Mouse (Mus musculus) forebrain, embryonic 10.5 days (tissue): ENCODE data around the gene Cfap69. TPM values are rescaled to one million over a fixed set of nuclear protein-coding genes. Genes with fewer than 3 reads are reported as not detected.

Experiments
- DNase-seq: peaks from one replicate; pipeline ENCODE4 v3.0.0-alpha.2; 2017; ENCODE audit warnings: low spot score; ENCODE audit errors: extremely low spot score
- H3K27ac ChIP-seq: fragments of 300-500 bp; sonication (generic); 2 replicates; pipeline ENCODE4 v1.5.1; 2016; ENCODE audit warnings: mild to moderate bottlenecking
- H3K27me3 ChIP-seq: fragments of 300-500 bp; sonication (generic); 2 replicates; pipeline ENCODE4 v1.6.1; 2016; ENCODE audit warnings: mild to moderate bottlenecking; ENCODE audit not compliant: poor library complexity, severe bottlenecking
- H3K36me3 ChIP-seq: fragments of 300-500 bp; sonication (generic); replicated peaks from 2 replicates; pipeline ENCODE4 v1.6.1; 2016; ENCODE audit warnings: mild to moderate bottlenecking, moderate library complexity
- H3K4me1 ChIP-seq: fragments of 300-500 bp; sonication (generic); 2 replicates; pipeline ENCODE4 v1.6.1; 2016
- H3K4me3 ChIP-seq: fragments of 300-500 bp; sonication (generic); 2 replicates; pipeline ENCODE4 v1.5.1; 2016; ENCODE audit warnings: mild to moderate bottlenecking, moderate library complexity
- H3K9me3 ChIP-seq: fragments of 300-500 bp; sonication (generic); 2 replicates; pipeline ENCODE4 v1.6.1; 2016; ENCODE audit warnings: mild to moderate bottlenecking, moderate library complexity
- WGBS: fragments of 180-500 bp; shearing (Covaris S2); methylation state at CpG from one replicate; pipeline ENCODE4 v1.1.7; 2016; 5-methylcytosine and 5-hydroxymethylcytosine counted together
- polyA plus RNA-seq: library from polyadenylated mRNA; unstranded; fragments of >200 nt; fragmentation: Nextera tagmentation; extraction: Ambion mirVana; gene quantifications from 2 replicates; pipeline ENCODE4 v1.2.1, GENCODE M21; 2016

Gene Cfap69
- polyA plus RNA-seq, 1 experiment from 2014 or later = 3.8 TPM

DNA sequence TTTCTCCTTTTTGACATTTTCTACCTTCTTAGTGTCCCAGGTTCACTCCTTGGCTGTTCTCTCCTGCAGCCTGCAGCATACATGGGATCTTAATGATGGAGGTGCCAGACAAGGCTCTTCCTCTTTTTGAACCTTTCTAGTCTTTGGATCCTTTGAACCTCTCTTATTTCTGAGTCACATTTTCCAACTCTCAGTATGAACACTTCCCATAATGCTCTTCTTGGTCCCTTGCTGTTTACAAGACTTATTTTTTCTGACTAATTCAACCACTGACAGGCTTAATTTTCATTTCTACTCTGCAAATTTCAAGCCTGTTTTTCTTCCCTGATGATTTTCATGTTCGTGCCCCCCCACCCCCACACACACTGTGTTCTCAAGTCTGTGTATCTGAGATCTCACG is 25.5 kb downstream of the Cfap69 start:
- no peaks in the 10 kb centered on the region for H3K4me1 ChIP-seq
- H3K4me3 ChIP-seq = no peak overlapping the region
- H3K36me3 ChIP-seq = no peaks in the 10 kb centered on the region
- no peaks in the 10 kb centered on the region for H3K9me3 ChIP-seq
- 58% methylated on average over 2 of the region's 2 CpGs for WGBS
- DNase-seq = no peak
- no peaks in the 10 kb centered on the region for H3K27me3 ChIP-seq
- H3K27ac ChIP-seq = no peak overlapping the region

DNA sequence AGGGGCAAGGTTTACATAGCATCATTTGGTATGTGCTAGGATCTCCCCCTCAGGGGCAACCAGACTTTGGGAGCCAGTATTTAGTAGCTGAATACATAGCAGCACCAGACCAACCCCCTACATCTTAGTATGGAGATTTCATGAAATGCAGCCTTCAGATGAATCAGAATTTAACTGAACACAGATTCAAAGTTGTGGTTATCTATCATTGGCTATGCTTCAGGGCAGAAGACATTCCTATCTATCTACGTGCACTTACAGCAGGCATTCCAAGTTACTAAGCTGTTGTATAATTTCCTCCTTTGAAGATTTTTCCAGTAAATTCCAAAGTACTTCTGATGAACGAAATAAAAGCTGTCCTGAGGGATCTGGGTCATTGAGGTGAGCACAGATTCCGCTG is 38.5 kb downstream of the Cfap69 start:
- H3K4me1 ChIP-seq = no peaks in the 10 kb centered on the region
- DNase-seq = no peak
- H3K27ac ChIP-seq = no peak overlapping the region
- no peak overlapping the region for H3K4me3 ChIP-seq
- H3K27me3 ChIP-seq = no peaks in the 10 kb centered on the region
- H3K36me3 ChIP-seq = no peaks in the 10 kb centered on the region
- H3K9me3 ChIP-seq = no peaks in the 10 kb centered on the region
- 87% methylated on average over 3 of the region's 3 CpGs for WGBS

DNA sequence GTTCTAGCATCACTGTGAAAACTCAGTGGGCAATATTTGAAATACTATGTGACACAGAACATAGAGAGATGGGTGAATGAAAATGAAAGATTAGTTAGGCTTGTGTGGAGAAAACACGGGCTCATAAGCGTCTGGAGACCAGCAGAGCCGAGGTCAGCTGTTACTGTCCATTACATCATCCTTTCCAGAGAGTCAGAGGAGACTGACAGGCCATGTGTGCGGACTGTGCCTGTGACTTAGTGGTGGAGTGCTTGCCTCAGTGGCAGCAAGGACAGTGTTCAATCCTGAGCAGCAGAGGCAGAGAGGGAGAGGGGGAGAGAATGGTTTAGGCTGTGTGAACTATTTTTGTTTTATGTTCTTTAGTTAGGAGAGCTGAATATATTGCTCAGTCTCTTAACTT is 45.7 kb downstream of the Cfap69 start:
- no peaks in the 10 kb centered on the region for H3K27me3 ChIP-seq
- WGBS = 76% methylated on average over 4 of the region's 4 CpGs
- no peaks in the 10 kb centered on the region for H3K9me3 ChIP-seq
- no peak overlapping the region for H3K4me3 ChIP-seq
- DNase-seq = no peak
- no peak overlapping the region for H3K27ac ChIP-seq
- H3K4me1 ChIP-seq = 0 out of 2 replicates have a peak, but pooled peaks cover 7% of the 10 kb centered on the region
- H3K36me3 ChIP-seq = no peaks in the 10 kb centered on the region

DNA sequence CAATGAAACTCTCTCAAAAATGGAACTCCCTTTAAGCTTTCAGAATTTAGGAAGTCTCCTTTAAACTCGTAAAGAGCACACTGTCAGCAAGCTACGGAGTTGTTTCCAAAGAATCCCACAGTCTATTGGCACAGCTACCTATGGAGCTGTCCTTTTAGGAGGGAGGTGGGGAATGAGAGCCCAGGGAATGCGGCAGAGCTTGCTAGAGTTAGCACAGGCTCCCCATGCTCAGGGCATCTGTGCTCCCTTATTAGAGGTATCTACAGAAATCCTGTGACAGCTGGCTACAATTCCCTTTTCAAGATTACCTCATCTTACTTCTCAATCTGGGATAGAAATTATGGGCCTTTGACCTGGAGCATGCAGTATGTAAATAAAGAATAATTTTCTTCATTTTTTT is 53.5 kb downstream of the Cfap69 start:
- H3K9me3 ChIP-seq = no peaks in the 10 kb centered on the region
- H3K4me3 ChIP-seq = no peak overlapping the region
- DNase-seq = no peak
- H3K4me1 ChIP-seq = no peaks in the 10 kb centered on the region
- H3K27ac ChIP-seq = no peak overlapping the region
- H3K27me3 ChIP-seq = no peaks in the 10 kb centered on the region
- H3K36me3 ChIP-seq = no peaks in the 10 kb centered on the region
- 61% methylated on average over 3 of the region's 3 CpGs for WGBS

DNA sequence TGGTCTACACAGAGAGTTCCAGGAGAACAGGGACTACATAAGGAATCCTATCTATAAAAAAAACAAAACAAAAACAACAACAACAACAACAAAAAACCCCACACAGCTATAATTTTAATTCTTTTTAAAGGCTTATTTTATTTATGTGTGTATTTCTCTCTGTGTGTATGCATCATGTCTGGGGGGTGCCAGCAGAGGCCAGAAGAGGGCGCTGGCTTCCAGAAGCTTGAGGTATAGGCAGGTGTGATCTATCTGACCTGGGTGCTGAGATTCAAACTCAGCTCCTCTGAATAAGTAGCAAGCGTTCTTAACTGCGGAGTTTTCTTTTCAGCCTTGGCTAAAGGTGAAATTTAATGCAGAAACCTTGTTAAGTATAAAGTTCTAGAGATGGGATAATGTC is 76.4 kb downstream of the Cfap69 start:
- no peaks in the 10 kb centered on the region for H3K36me3 ChIP-seq
- H3K4me1 ChIP-seq = no peaks in the 10 kb centered on the region
- H3K27ac ChIP-seq = no peak overlapping the region
- DNase-seq = no peak
- no peaks in the 10 kb centered on the region for H3K27me3 ChIP-seq
- WGBS = 87% methylated on average over 3 of the region's 3 CpGs
- H3K9me3 ChIP-seq = no peaks in the 10 kb centered on the region
- H3K4me3 ChIP-seq = no peak overlapping the region

DNA sequence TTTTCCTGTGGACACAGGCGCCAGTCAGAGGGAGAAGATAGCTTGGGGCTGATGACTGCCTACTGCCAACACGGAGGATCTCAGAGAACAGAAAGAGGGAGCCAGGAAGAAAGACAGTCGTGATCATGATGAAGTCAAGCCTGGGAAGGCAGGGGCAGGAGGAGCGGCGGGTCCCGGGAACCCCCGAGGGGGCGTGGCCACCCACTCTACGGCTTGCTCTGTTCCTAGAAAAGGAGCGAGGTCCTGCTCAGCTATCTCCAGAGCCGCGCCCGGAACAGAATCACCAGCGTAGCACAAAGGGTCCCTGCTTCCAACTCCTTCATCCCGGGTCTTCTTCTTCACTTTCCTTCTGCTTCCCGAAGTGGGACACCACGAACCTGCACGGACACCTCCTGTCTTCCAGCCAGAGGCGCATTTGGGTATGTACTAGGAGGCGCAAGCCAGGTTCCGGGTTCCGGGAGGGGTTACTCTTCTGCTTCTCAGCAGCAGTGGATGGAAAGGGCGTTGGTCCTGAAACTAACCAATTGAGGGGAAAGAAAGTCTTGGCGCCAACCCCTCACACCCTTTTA is 90.2 kb downstream of the Cfap69 start, which contains the start of gene Gm8773:
Gene Gm8773, plus strand, starts transcription at position 51 of the 569 bp plus-strand sequence.
- Histone ChIP-seq H3K27ac (peak within 1 kb of the TSS; percentile 72), H3K4me1 (peaks cover 8% of the 10 kb centered on the region; the same call in 1 of the 2 replicates), H3K9me3 (no peaks in the 10 kb centered on the region), H3K36me3 (no peaks in the 10 kb centered on the region), H3K27me3 (peaks cover 30% of the 10 kb centered on the region), H3K4me3 (peak within 1 kb of the TSS; percentile 63)
- WGBS = 2% methylated on average over 24 of the region's 24 CpGs
- DNase-seq = peak; percentile 51

DNA sequence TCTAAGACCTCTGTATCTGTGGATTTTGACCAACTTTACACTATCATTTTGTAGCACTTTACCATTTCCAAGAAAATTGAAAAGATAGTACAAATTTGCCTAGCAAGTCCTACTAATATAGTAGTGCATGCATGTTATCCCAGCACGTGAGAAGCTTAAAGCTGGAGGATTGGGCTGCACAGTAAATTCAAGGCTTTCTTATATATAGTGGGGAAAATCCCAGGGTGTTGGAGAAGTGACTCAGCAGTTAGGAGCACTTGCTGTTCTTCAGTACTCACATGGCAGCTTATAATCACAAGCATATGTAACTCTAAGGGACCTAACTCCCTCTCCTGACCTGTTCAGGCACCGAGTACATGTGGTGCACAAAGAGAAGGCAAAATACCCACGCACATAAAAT is 101.6 kb downstream of the Cfap69 start:
- DNase-seq = no peak
- Histone ChIP-seq H3K27ac (no peak overlapping the region), H3K9me3 (no peaks in the 10 kb centered on the region), H3K36me3 (no peaks in the 10 kb centered on the region), H3K27me3 (no peaks in the 10 kb centered on the region), H3K4me1 (peaks cover 15% of the 10 kb centered on the region), H3K4me3 (no peak overlapping the region)
- WGBS = 73% methylated on average over 3 of the region's 3 CpGs

DNA sequence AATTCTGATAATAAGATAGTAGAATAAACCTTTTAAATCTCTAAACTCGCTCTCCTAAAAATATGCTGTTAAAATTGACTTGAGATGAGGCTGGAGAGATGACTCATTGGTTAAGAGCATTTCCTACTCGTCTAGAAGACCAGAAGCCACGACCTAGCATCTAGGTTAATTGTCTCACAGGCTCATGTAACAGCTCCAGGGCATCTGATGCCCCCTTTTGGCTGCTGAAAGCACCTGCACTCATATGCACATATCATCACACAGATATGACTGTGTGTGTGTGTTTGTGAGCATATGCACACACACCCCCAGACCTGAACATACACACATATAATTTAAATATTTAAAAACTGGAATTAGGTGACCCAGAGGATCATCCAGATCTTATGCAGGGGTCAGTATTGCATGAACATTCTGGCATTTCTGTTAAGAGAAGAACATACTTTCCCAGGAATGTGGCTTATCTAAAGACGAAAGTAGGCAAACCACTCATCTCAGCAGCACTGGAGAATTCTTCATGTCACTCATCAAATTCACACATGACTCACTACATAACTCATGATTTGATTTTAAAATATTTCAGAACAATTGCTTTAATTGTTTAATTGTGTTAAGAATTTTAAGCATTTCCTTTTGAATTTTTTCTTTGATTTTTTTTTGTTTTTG is 102.9 kb downstream of the Cfap69 start:
- Histone ChIP-seq H3K4me3 (no peak overlapping the region), H3K9me3 (no peaks in the 10 kb centered on the region), H3K4me1 (peaks cover 15% of the 10 kb centered on the region), H3K36me3 (no peaks in the 10 kb centered on the region), H3K27ac (no peak overlapping the region), H3K27me3 (no peaks in the 10 kb centered on the region)
- WGBS = 81% methylated on average over 4 of the region's 4 CpGs
- DNase-seq = no peak

DNA sequence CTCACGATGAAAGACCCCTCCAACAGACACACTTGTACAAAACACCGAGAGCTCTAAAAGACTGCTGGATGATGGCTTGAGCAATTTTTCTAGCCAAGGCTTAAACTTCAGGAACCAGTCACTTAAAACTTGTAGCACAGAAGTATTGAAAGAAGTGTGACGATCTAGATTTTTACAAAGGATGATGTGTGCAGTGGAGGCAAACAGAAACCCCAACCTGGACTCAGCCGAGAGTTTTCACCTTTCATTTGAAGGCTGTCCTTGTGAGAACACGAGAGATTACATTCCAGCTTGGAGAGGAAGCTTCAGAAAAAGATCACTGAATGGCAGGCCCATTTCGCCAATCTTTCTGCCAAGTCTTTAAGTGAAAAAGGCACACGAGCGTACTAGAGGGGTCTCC is 104.2 kb downstream of the Cfap69 start:
- Histone ChIP-seq H3K4me3 (peak overlapping the region; percentile 73), H3K4me1 (peaks cover 15% of the 10 kb centered on the region), H3K27ac (peak overlapping the region; percentile 94), H3K27me3 (no peaks in the 10 kb centered on the region), H3K36me3 (peaks cover 13% of the 10 kb centered on the region), H3K9me3 (no peaks in the 10 kb centered on the region)
- no peak for DNase-seq
- WGBS = 49% methylated on average over 8 of the region's 8 CpGs

DNA sequence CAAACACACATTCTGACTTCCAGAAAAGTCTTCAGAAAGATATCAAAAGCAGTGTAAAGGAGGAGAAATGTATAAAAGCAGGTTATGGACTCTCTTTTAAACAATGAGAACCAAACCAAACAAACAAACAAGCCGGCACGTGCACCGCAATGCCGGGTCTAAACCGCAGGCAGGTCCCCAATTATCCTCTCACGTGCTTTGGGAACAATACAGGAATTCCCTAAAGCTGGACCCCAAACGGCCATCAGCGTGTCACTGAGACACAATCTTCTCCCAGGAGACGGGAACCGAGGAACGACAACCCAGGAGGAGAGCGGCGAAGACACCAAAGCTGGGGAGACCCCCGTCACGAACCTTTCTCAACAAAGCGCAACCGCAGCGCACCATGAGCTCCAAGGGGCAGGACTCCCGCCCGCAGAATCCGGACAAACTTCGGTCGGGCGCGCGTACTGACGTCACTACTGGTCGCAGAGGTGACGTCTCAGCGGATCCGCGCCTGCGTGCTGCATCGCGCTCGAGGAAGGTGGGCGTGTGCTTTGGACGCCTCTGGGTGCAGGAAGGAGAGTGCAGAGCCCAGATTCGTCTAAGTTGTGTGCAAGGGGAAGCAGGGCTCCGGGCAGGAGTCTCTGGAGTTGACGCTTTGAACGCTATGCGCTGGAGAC is 104.8 kb downstream of the Cfap69 start, which contains the start of gene Gtpbp10:
Gene Gtpbp10, minus strand, starts transcription at position 460 of the 662 bp plus-strand sequence.
- H3K27me3 ChIP-seq = no peaks in the 10 kb centered on the region
- H3K4me3 ChIP-seq = peak within 1 kb of the TSS; percentile 73
- H3K9me3 ChIP-seq = no peaks in the 10 kb centered on the region
- H3K4me1 ChIP-seq = peaks cover 15% of the 10 kb centered on the region
- peaks cover 19% of the 10 kb centered on the region for H3K36me3 ChIP-seq
- DNase-seq = peak; percentile 91
- WGBS = 0% methylated on average over 43 of the region's 43 CpGs
- H3K27ac ChIP-seq = peak within 1 kb of the TSS; percentile 94

DNA sequence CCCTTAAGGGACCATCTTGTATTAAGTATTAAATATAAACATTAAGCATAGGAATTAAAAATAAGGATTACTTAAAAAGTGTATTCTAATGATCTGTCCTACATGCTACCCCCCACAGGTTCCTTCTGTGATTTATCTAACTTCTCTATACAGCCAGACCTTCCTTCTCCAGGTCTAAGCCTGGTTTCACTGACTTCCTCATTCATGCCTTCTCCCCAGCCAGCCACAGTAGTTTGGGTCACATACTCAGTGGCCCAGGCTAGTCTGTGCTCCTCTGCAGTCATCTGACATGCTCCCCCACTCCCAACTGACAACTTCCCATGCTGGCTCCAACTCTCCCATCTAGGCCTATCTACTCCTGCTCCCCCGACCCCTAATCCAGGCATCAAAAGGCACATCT is 112.9 kb downstream of the Cfap69 start:
- DNase-seq = no peak
- no peaks in the 10 kb centered on the region for H3K27me3 ChIP-seq
- H3K4me3 ChIP-seq = no peak overlapping the region
- H3K36me3 ChIP-seq = peaks cover 95% of the 10 kb centered on the region
- 92% methylated on average over 1 of the region's 1 CpGs for WGBS
- H3K27ac ChIP-seq = no peak overlapping the region
- peaks cover 7% of the 10 kb centered on the region; the same call in 1 of the 2 replicates for H3K9me3 ChIP-seq
- no peaks in the 10 kb centered on the region for H3K4me1 ChIP-seq

DNA sequence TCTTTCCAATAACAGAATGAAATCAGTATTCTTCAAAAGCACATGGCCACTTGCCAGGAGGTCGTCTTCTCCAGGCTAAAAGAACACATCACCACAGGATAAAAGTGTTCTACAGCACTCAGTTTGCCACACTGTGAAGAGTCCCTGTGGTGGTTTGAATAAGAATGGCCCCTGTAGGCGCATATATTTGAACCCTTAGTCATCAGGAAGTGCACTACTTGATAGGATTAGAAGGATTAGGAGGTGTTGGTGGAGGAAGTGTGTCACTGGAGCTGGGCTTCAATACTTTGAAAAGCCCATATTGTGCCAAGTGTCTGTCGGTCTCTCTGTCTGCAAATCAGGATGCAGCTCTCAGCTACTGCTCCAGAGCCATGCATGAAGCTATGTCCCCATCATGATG is 123.7 kb downstream of the Cfap69 start:
- H3K36me3 ChIP-seq = peaks cover 88% of the 10 kb centered on the region
- no peaks in the 10 kb centered on the region for H3K27me3 ChIP-seq
- no peaks in the 10 kb centered on the region for H3K4me1 ChIP-seq
- WGBS = 59% methylated on average over 3 of the region's 3 CpGs
- no peak for DNase-seq
- H3K27ac ChIP-seq = no peak overlapping the region
- H3K4me3 ChIP-seq = no peak overlapping the region
- no peaks in the 10 kb centered on the region for H3K9me3 ChIP-seq

DNA sequence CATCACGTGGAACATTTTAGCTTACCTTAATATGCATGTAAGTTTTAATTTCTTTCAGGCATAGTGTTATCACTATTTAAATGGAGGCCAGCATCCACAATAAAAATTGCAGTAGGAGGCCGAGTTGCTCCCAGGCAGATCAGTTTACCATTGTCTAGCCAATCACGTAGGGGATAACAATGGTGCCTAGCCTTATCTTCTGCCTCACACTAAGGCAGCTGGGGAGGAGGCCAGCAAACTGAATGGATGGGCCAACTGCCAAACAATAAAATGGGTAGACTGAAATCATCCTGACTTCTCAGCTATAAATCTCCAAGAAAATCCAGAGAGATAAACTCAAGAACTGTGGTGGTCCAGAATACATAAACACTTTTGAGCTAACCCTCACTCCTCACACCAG is 124.3 kb downstream of the Cfap69 start:
- DNase-seq = no peak
- Histone ChIP-seq H3K4me3 (no peak overlapping the region), H3K27me3 (no peaks in the 10 kb centered on the region), H3K36me3 (peaks cover 83% of the 10 kb centered on the region), H3K4me1 (no peaks in the 10 kb centered on the region), H3K9me3 (no peaks in the 10 kb centered on the region), H3K27ac (no peak overlapping the region)
- 86% methylated on average over 3 of the region's 3 CpGs for WGBS
